ENCODE assay signal across 8 mouse cellular contexts in the genomic region with DNA sequence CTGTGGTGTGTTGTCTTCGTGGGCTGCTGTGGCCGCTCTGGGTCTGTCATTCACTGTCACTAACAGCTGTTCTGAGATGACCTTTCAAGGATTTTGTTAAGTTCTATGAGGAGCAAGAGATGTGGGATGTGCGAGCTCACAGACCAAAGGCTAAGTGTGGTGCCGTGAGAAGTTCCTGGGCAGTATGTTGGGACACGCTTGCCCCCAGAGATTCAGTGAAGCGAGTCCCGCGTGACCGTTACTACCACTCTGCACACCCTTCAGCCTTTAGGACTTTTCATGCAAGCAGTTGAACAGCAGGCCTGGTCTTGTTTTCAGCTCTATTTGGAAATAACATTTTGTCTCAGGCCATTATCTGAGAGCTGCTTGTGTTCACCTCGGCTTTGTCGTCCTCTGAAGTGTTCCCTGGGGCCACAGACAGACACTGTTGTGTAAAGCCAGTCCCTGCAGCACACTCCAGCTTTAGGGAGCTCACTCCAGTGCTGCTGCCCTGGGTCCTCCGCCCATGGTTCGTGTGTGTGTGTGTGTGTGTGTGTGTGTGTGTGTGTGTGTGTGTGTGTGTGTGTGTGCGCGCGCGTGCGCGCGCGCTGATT.
DNase-seq lines count a peak whose midpoint lies in the region; TF ChIP-seq lines count a peak whose summit lies in the region.

No protein-coding gene starts in this region.

- peak; percentile 4 for DNase-seq in gastrocnemius, postnatal 25 days
- no peak for DNase-seq in gastrocnemius, postnatal 14 days
- DNase-seq in lung, postnatal 10 days = peak; percentile 5
- no peak for DNase-seq in lung, adult 2 months
- DNase-seq in gonadal fat pad, adult 2 months (ENCODE audit: low read depth) = peak; percentile 49
- peak; percentile 5 to 7 for DNase-seq in layer of hippocampus, postnatal 25 days (ENCODE audit: extremely low spot score in 1 of 2, low spot score in 1 of 2)
- DNase-seq in embryo, embryonic 11 days = no peak
- no peak for DNase-seq in retina, postnatal 1 day

- H3K4me1 ChIP-seq in lung, adult 2 months (ENCODE audit: control insufficient read depth, insufficient read depth, low read length) = peaks cover 43% of the 10 kb centered on the region

- no peak for TF ChIP-seq POLR2A in lung, adult 2 months (IDR thresholded peaks at IDR 0.05; ENCODE audit: borderline replicate concordance, extremely low read depth, low read depth, low read length)

- no peak for TF ChIP-seq CTCF in lung, adult 2 months (IDR thresholded peaks at IDR 0.05; ENCODE audit: insufficient read depth, low read length)

- intact Hi-C loops in gastrocnemius, postnatal 14 days (cut with DNase I; ENCODE audit: low total_unique reads) = no loop called here

- H3K4me3 ChIP-seq in lung, adult 2 months (replicated peaks; ENCODE audit: extremely low read depth, low read depth, low read length) = no peak overlapping the region

- 83% methylated on average over 21 of the region's 21 CpGs for WGBS in lung, adult 2 months

Comparison
In these comparisons a context has a peak if more than half of its experiments do, and no peak if none do; other contexts are left out.
1. DNase-seq: peak in gastrocnemius, postnatal 25 days (single experiment), lung, postnatal 10 days (single experiment), gonadal fat pad, adult 2 months (single experiment) and layer of hippocampus, postnatal 25 days (2 of 2); none in gastrocnemius, postnatal 14 days (single experiment), lung, adult 2 months (single experiment), embryo, embryonic 11 days (single experiment) and retina, postnatal 1 day (single experiment).